Mouse (Mus musculus) layer of hippocampus, adult 2 months (tissue): ENCODE results near the gene Samd3. TPM values are rescaled to one million over a fixed set of nuclear protein-coding genes. Genes with fewer than 3 reads are reported as not detected.

Experiments used
- DNase-seq, 2 experiments: peaks; one replicate each; pipeline ENCODE4 v3.0.0; 2022; ENCODE audit warnings: low spot score in 2 of 2
- H3K27ac ChIP-seq: fragments of 200-600 bp; 2 replicates; pipeline ENCODE4 v1.8.1; 2022
- H3K4me3 ChIP-seq: fragments of 200-600 bp; 2 replicates; pipeline ENCODE4 v1.8.1; 2022; ENCODE audit warnings: mild to moderate bottlenecking
- CTCF ChIP-seq: fragments of 200-600 bp; conservative IDR thresholded peaks from 2 replicates; pipeline ENCODE4 v1.8.1; 2022; ENCODE audit warnings: antibody characterized with exemption, mild to moderate bottlenecking, moderate library complexity
- total RNA-seq, 2 experiments: library from RNA; stranded (reverse); gene quantifications; 2 replicates each; pipeline ENCODE4 v1.2.3; 2021

The Samd3 gene
- total RNA-seq, 2 experiments from 2014 or later, result not detected

DNA sequence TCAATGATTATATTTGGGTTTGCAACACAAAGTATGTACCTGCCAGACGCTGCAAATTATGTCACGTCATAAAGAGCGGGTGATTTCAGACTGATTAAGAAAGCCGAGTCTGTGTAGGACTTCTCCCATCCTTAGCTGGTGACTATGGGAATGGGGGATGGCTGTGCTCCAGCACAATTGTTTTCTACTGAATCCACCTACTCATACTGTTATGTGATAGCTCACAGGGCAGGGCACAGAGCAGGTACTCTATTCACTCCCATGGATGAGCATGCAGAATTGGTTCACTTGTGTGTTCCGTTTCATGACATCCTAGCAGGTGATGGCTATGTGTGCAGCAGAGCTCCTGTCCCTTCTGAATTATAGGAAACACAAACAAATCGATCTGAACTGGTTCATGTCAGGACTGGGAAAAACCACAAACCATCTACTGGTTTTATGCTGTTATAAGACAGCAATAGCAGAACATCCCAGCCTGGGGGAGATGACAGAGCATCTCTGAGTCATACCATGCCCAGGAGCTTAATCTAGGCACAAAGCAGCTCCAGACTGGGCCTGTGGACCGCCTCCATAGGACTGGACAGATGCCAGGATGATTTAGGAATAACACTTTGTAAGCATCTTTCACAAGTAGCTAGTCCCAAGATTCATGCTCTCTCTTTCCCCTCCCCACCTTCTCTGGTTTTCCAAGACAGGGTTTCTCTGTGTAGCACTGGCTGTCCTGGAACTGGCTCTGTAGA lies 20.1 kb downstream of the Samd3 start:
- TF ChIP-seq CTCF, result no peak
- Histone ChIP-seq H3K4me3 (no peak overlapping the region), H3K27ac (no peak overlapping the region)
- peak; percentile 21 to 48 for DNase-seq

DNA sequence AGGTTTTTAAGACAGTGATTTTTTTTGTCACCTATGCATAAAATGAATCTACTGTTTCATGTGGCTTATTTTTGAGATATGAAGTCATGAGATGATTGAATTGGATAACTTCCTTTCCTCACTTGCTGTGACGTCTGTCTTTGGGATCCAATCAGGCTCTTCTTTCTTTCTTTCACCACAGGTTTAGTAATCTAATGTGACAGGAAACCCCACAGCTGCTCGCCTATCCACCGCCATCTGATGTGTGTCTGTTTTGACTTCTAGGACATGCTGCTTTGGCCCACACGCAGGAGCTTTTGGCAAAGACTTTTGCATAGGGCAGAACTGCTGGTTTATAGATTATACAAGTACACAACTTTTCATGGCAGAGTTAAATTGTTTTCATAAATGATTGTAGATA lies 30.4 kb downstream of the Samd3 start:
- H3K27ac ChIP-seq, result no peak overlapping the region
- TF ChIP-seq CTCF, result no peak
- no peak overlapping the region for H3K4me3 ChIP-seq
- DNase-seq, result no peak

DNA sequence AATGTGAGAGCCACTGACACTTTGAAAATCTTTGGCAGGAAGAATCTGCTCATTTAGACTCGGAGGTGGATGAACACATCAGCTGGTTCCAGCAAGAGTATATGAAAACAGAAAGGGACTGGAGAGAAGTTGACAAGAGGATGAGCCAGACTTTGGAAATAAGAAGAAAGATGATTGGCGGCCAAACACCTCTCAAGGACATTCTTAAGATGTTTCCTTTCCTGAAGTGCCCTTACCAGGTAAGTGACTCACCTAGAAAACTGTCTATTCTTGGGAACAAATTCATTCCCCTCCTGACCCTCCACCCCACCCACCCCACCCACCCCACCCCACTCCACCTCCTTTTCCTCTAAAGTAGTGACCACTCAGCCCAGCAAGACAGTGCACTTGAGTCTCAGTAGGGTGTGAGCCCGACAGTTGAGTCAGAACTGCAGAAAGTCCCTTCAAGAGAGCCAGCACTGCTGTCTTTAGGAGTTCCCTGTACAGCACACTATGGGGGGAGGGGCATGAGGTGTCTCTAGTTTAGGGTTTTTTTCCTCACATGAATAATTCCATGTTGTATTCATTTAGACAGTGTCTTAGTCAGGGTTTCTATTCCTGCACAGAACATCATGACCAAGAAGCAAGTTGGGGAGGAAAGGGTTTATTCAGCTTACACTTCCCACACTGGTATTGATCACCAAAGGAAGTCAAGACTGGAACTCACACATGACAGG lies 34.4 kb downstream of the Samd3 start:
- DNase-seq, result no peak
- Histone ChIP-seq H3K4me3 (no peak overlapping the region), H3K27ac (no peak overlapping the region)
- no peak for TF ChIP-seq CTCF

DNA sequence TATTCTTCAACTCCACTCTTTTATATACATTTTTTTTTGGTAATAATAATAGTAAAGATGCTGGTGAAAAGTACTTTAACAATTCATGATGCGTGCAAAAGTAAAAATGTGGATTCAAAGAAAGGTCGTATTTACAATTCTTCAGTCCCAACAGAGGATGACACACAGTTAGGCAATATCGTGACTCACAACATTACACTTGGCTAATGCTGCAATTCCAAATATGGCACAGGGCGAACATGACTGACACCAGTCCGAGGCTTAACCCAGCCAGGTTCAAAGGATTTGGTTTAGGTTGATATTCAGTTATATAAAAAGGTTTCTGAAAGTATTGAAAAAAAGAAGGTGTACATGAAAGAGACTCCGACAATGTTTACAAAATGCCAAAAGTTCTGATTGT lies 45.9 kb downstream of the Samd3 start:
- DNase-seq, result no peak
- no peak overlapping the region for H3K4me3 ChIP-seq
- no peak overlapping the region for H3K27ac ChIP-seq
- TF ChIP-seq CTCF, result no peak

DNA sequence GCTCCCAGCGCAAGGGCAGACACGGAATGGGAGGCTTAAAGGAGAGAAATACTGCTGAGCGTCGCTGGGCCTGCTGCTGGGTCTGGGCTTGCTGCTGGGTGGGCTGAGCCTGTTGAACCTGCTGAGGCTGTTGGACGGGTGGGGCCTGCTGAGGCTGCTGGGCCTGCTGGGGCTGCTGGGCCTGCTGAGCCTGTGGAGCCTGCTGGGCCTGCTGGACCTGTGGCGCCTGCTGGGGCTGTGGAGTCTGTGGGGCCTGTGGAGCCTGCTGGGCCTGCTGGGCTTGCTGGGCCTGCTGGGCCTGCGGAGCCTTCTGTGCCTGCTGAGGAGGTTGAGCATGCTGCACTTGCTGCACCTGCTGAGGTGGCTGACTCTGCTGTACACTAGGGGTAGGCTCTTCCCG lies 50.5 kb downstream of the Samd3 start:
- Histone ChIP-seq H3K27ac (no peak overlapping the region), H3K4me3 (no peak overlapping the region)
- no peak for TF ChIP-seq CTCF
- no peak for DNase-seq

DNA sequence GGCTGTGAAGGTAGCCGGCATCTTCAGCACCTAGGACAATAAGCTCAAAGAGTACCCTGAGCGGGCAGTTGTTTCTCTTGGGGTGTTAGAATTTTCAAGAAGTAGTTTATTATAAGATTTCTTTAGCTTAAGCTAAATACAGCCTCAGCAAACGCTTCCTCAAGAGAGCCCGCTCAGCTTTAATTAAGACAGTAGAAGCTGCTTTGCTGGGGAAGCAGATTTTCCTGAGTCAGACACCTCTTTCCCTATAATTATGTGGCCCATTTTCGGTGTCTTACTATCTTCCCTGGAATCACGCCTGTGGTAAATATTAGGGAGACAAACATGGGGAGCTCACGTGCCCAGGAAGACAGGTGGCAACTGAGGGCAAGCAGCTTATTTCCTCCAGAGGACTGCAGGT lies 57.6 kb downstream of the Samd3 start:
- DNase-seq, result no peak
- H3K4me3 ChIP-seq, result no peak overlapping the region
- no peak overlapping the region for H3K27ac ChIP-seq
- TF ChIP-seq CTCF, result no peak

GRCm38 (mm10) chr10:26297200-26297599 lies 67.7 kb downstream of the Samd3 start:
- H3K27ac ChIP-seq, result no peak overlapping the region
- DNase-seq, result peak; percentile 19 to 42
- H3K4me3 ChIP-seq, result no peak overlapping the region
- TF ChIP-seq CTCF, result no peak

- H3K4me3 ChIP-seq, result no peak overlapping the region
- DNase-seq, result no peak
- no peak overlapping the region for H3K27ac ChIP-seq
- peak; percentile 35 for TF ChIP-seq CTCF
Observed at GRCm38 (mm10) chr10:26297626-26298025, 68.1 kb downstream of the Samd3 start.

DNA sequence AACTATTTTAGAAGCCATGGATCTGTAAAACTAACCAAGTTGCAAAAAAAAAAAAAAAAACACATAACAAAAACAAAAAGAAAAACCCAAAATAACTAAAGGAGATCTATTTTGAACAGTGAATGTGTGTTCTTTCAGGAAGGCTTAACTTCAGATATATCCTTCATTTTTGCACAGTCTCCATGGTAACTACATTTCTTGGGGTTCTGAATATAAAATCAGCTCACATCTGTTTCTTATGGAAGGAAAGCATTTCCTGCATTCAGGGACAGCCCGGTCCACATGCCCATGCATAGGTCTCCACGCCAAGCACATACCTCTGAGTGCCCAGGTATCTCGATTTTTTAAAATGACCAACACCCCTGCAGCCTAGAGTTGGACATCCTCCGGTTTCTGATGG lies 72.8 kb downstream of the Samd3 start:
- DNase-seq, result peak in 1 of 2 experiments; percentile 9

DNA sequence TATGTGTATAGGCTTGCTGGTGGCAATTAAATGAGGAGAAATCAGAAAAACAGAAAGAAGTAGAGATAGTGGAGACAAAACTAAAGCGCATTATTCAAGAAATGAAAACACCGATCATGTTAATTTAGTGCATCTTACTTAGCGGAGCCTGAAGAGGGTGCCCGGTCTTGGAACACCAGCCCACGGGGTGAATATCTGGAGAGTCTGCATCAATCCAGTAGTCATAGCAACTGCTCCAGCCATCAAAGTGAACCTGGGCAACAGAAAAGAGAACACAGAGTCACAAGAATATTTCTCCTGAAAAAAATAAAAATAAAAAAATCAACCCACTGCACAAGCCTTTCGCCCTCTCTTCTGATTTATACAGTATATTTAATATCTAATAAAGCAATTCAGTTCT lies 74.0 kb downstream of the Samd3 start:
- no peak for TF ChIP-seq CTCF
- no peak for DNase-seq
- Histone ChIP-seq H3K4me3 (no peak overlapping the region), H3K27ac (no peak overlapping the region)

More for the DNA sequence above, 72.8 kb downstream of the Samd3 start:
- Histone ChIP-seq H3K4me3 (no peak overlapping the region), H3K27ac (no peak overlapping the region)
- TF ChIP-seq CTCF, result no peak

DNA sequence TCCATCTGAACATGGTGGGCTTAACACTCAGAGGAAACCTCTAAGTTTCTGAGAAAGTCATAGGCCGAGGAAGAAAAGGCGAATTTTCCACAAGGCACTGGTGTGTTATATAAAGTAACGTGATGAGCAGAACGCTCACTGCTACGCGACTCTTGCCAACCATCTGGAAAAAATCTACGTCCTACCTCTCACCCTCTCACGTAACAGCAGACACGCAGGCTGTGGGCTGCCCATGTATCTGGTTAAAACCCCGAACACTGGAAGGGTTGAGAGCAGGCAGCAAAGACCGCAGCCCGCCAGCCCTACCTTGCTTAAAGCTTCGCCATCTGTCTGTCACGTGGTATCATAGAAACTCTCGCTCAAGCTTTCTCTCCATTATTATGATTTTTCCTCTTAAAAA lies 84.8 kb downstream of the Samd3 start:
- DNase-seq, result peak; percentile 16 to 26
- H3K4me3 ChIP-seq, result peak overlapping the region; percentile 28
- H3K27ac ChIP-seq, result peak overlapping the region; percentile 36; the same call in 1 of the 2 replicates
- TF ChIP-seq CTCF, result no peak

GRCm38 (mm10) chr10:26320679-26321078 lies 91.2 kb downstream of the Samd3 start:
- TF ChIP-seq CTCF, result no peak
- Histone ChIP-seq H3K27ac (no peak overlapping the region), H3K4me3 (no peak overlapping the region)
- DNase-seq, result no peak

Other genes starting within 250 kb of the Samd3 start
- gene Gm9767, start 151.5 kb upstream of the Samd3 start, total RNA-seq, result under 1 TPM; 0.59 to 0.92 TPM
- gene Tmem200a, start 150.7 kb upstream of the Samd3 start, total RNA-seq, result 10 to 100 TPM; 20.0 to 23.9 TPM
- gene L3mbtl3, start 146.3 kb downstream of the Samd3 start, total RNA-seq, result 10 to 100 TPM; 18.3 to 19.0 TPM